Mouse (Mus musculus): Measurements from ENCODE around the gene 1700067K01Rik.

DNA sequence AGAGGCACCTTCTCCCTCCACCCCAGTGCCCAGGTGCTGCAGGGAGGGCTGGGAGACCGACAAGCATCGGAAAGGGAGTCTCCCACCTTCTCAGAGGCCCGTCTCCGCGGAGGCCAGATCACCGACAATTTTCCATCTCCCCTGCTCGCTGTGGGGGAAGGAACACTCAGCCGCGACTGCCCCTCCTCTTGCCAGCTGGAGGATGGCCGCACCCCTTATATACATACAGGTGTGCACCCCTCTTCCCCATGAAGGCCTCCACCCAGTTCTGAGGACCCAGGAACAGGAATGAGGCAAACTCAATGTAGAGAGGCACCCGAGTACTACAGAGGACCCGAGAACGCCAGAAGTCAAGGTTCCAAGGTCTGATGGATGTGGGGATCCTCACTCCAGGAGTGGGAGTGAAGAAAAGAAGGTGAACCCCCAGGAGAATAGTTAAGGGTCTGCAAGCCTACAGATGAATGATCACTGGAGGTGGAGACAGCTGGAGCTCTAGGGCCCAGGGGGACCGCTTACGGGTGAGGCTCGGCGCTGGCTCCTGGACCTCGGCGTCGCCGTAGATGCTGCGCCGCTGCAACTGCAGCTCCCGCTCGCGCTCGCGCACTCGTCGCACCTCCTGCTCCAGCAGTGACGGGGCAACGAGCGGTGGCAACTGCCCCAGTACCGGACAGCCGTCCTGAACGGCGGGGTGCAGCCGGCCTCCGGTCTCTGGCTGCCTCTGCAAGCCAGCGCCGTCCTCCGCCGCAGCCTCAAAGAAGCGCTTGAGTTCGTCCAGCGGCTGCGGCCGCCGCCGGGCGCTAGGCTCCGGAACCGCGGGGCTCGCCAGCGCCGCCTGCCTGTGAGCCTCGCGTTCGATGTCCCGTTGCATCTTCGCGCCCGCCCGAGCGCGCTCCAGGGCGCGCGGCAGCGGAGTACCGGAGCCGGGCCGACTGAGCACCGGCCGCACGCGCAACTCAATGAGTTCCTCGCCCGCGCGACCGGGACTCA, 9.6 kb downstream of the 1700067K01Rik start:
- TF ChIP-seq CTCF (IDR thresholded peaks at IDR 0.05): no peak; the same call in 1 of the 2 replicates
- TF ChIP-seq POLR2A (IDR thresholded peaks at IDR 0.05; ENCODE audit: insufficient read depth, low read depth, low read length): no peak
